Mouse (Mus musculus) R1 (cell line): ENCODE data around the gene Fbxo42.

Source experiments
- DNase-seq: peaks from one replicate; pipeline ENCODE4 v3.0.0-alpha.2; 2018; ENCODE audit warnings: low read depth, low spot score

Gene Fbxo42

DNA sequence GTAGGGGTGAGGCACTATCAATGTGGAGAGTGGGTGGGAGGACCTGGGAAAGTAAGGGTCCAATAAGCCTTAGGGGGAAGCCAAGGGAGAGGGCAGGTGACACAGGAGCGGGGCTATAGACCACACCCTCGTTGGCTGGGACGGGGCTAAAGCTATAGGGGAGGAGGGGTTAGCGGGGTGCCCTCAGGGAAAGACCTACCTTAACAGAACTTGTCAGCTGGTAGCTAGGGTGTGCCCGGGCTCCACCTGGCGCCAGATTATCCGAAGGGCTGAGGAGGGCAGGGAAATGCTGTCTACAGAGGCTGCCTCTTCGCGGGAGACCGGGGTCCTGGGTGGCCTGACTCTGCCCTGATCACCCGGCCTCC lies 100.9 kb downstream of the Fbxo42 start:
- DNase-seq, result no peak

DNA sequence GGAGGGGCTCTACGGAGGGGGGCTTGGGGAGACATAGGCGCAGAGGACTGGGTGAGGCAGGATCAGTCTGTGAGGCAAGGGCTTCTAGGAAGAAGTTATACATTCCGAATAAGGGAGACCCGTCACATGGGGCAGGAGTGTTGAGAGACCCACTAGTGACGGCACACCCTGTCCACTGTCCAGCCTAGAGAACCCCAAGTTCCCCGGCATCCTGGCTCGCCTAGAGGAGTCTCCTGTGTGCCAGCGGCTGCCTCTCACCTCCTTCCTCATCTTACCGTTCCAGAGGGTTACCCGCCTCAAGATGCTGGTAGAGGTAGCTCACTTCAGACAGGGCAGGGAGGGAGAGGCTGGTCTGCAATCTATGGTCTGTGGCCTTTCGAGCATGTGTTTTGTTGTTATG lies 101.7 kb downstream of the Fbxo42 start:
- no peak for DNase-seq

DNA sequence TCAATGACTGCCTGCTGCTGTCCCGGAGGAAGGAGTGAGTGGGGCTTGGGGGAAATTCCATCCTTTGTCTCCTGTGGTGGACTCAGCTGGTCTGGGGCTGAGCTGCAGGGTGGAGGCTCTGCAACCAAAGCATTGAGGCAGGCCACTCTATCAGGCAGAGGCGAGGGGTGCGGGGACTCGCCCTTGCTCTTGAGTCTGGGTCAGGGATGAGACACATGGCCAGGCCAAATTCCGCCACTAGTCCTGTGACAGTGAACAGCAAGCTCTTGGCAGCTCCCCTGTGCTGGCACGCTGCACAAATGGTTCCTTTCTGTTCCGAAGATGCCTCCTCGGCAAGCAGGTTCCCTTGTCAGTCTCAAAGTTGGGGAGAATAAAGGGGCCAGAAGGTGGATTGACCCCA lies 103.4 kb downstream of the Fbxo42 start:
- DNase-seq, result no peak

DNA sequence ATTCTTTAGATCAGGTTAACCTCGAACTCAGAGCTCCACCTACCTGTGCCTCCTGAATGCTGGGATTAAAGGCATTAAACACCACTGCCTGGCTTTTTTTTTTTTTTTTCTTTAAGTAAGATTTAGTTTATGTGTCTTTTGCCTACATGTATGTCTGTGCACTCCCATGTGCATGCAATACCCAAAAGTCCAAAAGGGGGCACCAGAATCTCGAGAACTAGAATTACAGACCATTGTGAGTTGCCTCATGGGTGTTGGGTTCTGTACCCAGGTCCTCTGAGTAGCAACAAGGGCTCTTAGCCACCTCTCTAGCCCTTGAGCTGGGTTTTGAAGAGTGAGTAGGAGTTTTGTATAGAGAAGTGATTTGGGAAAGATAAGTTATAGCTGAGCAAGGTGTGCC lies 104.9 kb downstream of the Fbxo42 start:
- peak; percentile 69 for DNase-seq
